Mouse (Mus musculus) cerebellum, adult 2 months (tissue): Measurements from ENCODE around the gene Mcub.

Experiments used
- CTCF ChIP-seq: fragments of 200-500 bp; IDR thresholded peaks from 2 replicates; pipeline ENCODE4 v1.5.1; 2011; ENCODE audit warnings: low read depth, mild to moderate bottlenecking, control low read depth, low read length, moderate library complexity, borderline replicate concordance; ENCODE audit not compliant: insufficient read depth
- POLR2A ChIP-seq: fragments of 200-500 bp; IDR thresholded peaks from 2 replicates; pipeline ENCODE4 v1.6.1; 2011; ENCODE audit warnings: low read length, control low read depth, borderline replicate concordance; ENCODE audit not compliant: insufficient read depth

- TF ChIP-seq CTCF = no peak
- no peak for TF ChIP-seq POLR2A
Measured at GRCm38 (mm10) chr3:129943813-129944212, 26.2 kb downstream of the Mcub start.
